Mouse (Mus musculus) erythroblast, embryonic 14.5 days (primary cell): ENCODE measurements around the gene Hoxa7.

Experiments used
- GATA1 ChIP-seq: IDR thresholded peaks from 2 replicates; pipeline ENCODE4 v1.6.1; 2012; ENCODE audit warnings: low read length, inconsistent platforms, mixed read lengths
- TAL1 ChIP-seq: IDR thresholded peaks from 3 replicates; pipeline ENCODE4 v1.6.1; 2012; ENCODE audit warnings: low read length, inconsistent platforms, mixed read lengths

GRCm38 (mm10) chr6:52173648-52174047 is 48.0 kb downstream of the Hoxa7 start:
- TF ChIP-seq TAL1 (no peak), GATA1 (no peak)
